8 mouse cellular contexts compared by ENCODE assay signal in the genomic region with DNA sequence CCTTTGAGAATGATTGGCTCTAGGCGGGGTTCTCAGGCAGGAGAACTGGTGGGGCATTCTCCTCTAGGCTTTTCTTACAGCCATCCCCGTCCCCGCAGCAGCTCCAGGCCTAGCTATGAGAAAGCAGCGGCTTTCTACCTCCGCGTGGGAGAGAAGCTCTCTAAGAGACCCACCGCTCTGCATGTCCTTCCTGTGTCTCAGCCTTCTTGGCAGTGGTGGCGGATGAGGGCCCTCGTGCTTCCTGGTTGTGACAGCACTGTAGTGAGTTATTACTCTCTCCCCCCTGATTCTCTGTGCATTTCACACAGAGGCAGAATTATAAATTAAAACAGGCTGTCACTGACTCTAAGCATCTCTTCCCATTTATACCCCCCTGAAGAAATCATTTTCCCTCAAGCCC.
DNase-seq lines count a peak whose midpoint lies in the region; ATAC-seq lines count a peak whose summit lies in the region.
"Had no signal": no experiment of that assay in that cellular context is flagged by ENCODE, and none has a peak within 500 bp of the region (broad histone marks: within the 10 kb centered on the region; RNA-seq: fewer than 3 reads in every experiment).

No protein-coding gene starts in this region.

- no peak for ATAC-seq in midbrain, embryonic 13.5 days
- ATAC-seq in embryonic facial prominence, embryonic 14.5 days (ENCODE audit: low read depth): no peak
- peak; percentile 79; the same call in 1 of the 2 replicates for ATAC-seq in kidney, embryonic 15.5 days (replicated peaks; ENCODE audit: low FRiP score)

- 71% methylated on average over 9 of the region's 9 CpGs for WGBS in midbrain, embryonic 10.5 days
- 60% methylated on average over 9 of the region's 9 CpGs for WGBS in midbrain, embryonic 13.5 days
- WGBS in embryonic facial prominence, embryonic 14.5 days: 41% methylated on average over 9 of the region's 9 CpGs
- WGBS in kidney, embryonic 15.5 days: 13% methylated on average over 9 of the region's 9 CpGs

- no peak overlapping the region for H3K4me3 ChIP-seq in midbrain, embryonic 10.5 days
- H3K4me3 ChIP-seq in midbrain, embryonic 13.5 days (replicated peaks): no peak overlapping the region
- no peak overlapping the region for H3K4me3 ChIP-seq in embryonic facial prominence, embryonic 14.5 days (ENCODE audit: low read depth, low read length)
- no peak overlapping the region for H3K4me3 ChIP-seq in kidney, embryonic 15.5 days (replicated peaks)
- H3K4me3 ChIP-seq: megakaryocyte, embryonic 14.5 days had no signal

- no peaks in the 10 kb centered on the region for H3K36me3 ChIP-seq in midbrain, embryonic 10.5 days
- H3K36me3 ChIP-seq in midbrain, embryonic 13.5 days: no peaks in the 10 kb centered on the region
- no peaks in the 10 kb centered on the region for H3K36me3 ChIP-seq in embryonic facial prominence, embryonic 14.5 days (ENCODE audit: control insufficient read depth, insufficient read depth, low read length)
- H3K36me3 ChIP-seq in kidney, embryonic 15.5 days: no peaks in the 10 kb centered on the region

- no peaks in the 10 kb centered on the region for H3K9me3 ChIP-seq in midbrain, embryonic 10.5 days (replicated peaks)
- no peaks in the 10 kb centered on the region for H3K9me3 ChIP-seq in midbrain, embryonic 13.5 days
- no peaks in the 10 kb centered on the region for H3K9me3 ChIP-seq in embryonic facial prominence, embryonic 14.5 days (ENCODE audit: control insufficient read depth, low read length)
- H3K9me3 ChIP-seq in kidney, embryonic 15.5 days (replicated peaks): no peaks in the 10 kb centered on the region

- H3K27me3 ChIP-seq in midbrain, embryonic 10.5 days (ENCODE audit: low read depth, poor library complexity, severe bottlenecking): peaks cover 54% of the 10 kb centered on the region
- H3K27me3 ChIP-seq in midbrain, embryonic 13.5 days: peaks cover 12% of the 10 kb centered on the region; the same call in 1 of the 2 replicates
- no peaks in the 10 kb centered on the region for H3K27me3 ChIP-seq in embryonic facial prominence, embryonic 14.5 days (replicated peaks; ENCODE audit: control insufficient read depth, insufficient read depth, low read length)
- no peaks in the 10 kb centered on the region for H3K27me3 ChIP-seq in kidney, embryonic 15.5 days
- H3K27me3 ChIP-seq: megakaryocyte, embryonic 14.5 days had no signal

- DNase-seq in midbrain, embryonic 10.5 days (ENCODE audit: low spot score): no peak
- peak; percentile 46 for DNase-seq in embryonic facial prominence, embryonic 14.5 days (ENCODE audit: low spot score)
- peak; percentile 59 for DNase-seq in thymus, postnatal 14 days
- DNase-seq in layer of hippocampus, adult 9-11 months: no peak
- DNase-seq in right cerebral cortex, postnatal 10 days (ENCODE audit: low spot score in 2 of 2): no peak

- H3K9ac ChIP-seq in midbrain, embryonic 13.5 days (replicated peaks): no peak overlapping the region
- H3K9ac ChIP-seq in embryonic facial prominence, embryonic 14.5 days (ENCODE audit: low read depth, low read length): no peak overlapping the region
- no peak overlapping the region for H3K9ac ChIP-seq in kidney, embryonic 15.5 days

- H3K27ac ChIP-seq in midbrain, embryonic 10.5 days (replicated peaks): peak overlapping the region; percentile 38; the same call in 1 of the 2 replicates
- H3K27ac ChIP-seq in midbrain, embryonic 13.5 days: no peak overlapping the region
- no peak overlapping the region; the same call in 1 of the 2 replicates for H3K27ac ChIP-seq in embryonic facial prominence, embryonic 14.5 days (replicated peaks; ENCODE audit: low read depth, low read length)
- peak overlapping the region; percentile 71 for H3K27ac ChIP-seq in kidney, embryonic 15.5 days

- peaks cover 54% of the 10 kb centered on the region for H3K4me1 ChIP-seq in midbrain, embryonic 10.5 days
- peaks cover 36% of the 10 kb centered on the region for H3K4me1 ChIP-seq in midbrain, embryonic 13.5 days (replicated peaks)
- H3K4me1 ChIP-seq in embryonic facial prominence, embryonic 14.5 days (ENCODE audit: control insufficient read depth, insufficient read depth, low read length): peaks cover 9% of the 10 kb centered on the region; the same call in 1 of the 2 replicates
- peaks cover 32% of the 10 kb centered on the region for H3K4me1 ChIP-seq in kidney, embryonic 15.5 days
- H3K4me1 ChIP-seq: megakaryocyte, embryonic 14.5 days had no signal

- no peak overlapping the region for H3K4me2 ChIP-seq in midbrain, embryonic 13.5 days (replicated peaks)
- H3K4me2 ChIP-seq in embryonic facial prominence, embryonic 14.5 days (ENCODE audit: low read depth, low read length): no peak overlapping the region
- H3K4me2 ChIP-seq in kidney, embryonic 15.5 days: peak overlapping the region; percentile 31

Comparison
In these comparisons a context has a peak if more than half of its experiments do, and no peak if none do; other contexts are left out.
1. H3K27ac ChIP-seq: peak in midbrain, embryonic 10.5 days (single experiment) and kidney, embryonic 15.5 days (single experiment); none in midbrain, embryonic 13.5 days (single experiment) and embryonic facial prominence, embryonic 14.5 days (single experiment).
2. DNase-seq: peak in embryonic facial prominence, embryonic 14.5 days (single experiment) and thymus, postnatal 14 days (single experiment); none in midbrain, embryonic 10.5 days (single experiment), layer of hippocampus, adult 9-11 months (single experiment) and right cerebral cortex, postnatal 10 days (0 of 2).